Mouse (Mus musculus): ENCODE measurements around the gene Zfp644.

Zfp644 gene

DNA sequence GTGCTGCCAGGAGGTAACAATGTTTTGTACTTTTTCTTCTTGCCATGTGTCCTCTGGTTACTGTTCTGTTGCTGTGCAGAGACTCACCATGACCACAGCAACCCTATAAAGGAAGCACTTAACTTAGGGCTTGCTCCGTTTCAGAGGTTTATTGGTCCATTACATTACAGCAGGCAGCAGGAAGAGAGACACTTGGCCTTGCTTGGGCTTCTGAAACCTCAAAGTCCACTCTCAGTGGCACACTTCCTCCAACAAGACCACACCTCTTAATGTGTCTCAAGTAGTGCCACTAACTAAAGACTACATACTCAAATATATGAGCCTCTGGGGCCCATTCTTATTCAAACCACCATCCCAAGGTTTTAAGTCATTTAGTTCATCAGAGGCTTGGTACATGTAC, 36.2 kb downstream of the Zfp644 start:
- DNase-seq (ENCODE audit: low read depth), result no peak

DNA sequence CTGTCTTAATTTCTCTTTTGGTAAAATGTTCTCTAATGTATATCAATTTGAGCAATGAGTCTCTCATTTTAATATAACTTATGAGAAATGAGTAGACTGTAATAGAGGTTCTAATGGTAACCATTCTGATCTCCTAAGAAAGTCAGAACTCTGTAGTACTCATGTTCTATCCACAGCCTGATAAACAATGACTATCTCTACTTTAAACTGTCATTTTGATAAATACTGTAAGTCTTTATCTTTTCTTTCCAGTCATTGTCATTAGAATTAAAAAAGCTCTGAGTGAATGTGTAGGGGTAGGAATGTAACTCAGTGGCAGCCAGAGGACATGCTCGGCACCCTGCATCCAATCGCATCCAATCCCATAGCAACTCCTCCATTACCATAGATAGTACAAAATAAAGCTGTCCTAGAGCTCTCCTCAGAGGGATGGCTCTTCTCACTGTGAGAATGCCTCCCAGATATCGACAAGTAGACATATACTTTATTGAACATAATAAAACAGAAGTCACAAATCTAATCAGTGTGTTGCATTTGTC, 44.2 kb downstream of the Zfp644 start:
- DNase-seq (ENCODE audit: low read depth), result no peak

DNA sequence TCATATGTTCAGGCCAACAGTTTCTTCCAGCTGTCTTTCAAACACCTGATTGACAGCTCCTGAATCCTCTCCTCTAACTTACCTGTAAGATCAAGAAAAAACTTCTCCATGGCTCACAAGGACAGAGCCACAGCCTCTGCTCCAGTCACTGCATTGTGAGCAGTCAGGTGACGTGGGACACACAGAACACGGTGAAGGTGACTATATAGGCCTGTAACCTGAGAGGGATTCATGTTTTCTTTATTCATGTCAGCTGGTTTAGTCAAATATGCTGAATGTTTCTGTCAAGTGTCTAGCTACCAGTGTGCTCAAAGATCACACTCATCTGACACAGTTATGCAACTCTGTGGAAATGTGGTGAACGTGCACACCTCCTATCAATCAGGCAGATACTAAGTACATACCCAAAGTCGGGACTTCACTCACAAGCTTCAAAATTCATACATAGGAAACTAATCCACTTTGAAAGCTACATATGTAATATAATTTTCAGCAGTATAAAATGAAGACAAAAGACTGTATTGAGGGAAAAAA, 44.8 kb downstream of the Zfp644 start:
- no peak for DNase-seq (ENCODE audit: low read depth)

DNA sequence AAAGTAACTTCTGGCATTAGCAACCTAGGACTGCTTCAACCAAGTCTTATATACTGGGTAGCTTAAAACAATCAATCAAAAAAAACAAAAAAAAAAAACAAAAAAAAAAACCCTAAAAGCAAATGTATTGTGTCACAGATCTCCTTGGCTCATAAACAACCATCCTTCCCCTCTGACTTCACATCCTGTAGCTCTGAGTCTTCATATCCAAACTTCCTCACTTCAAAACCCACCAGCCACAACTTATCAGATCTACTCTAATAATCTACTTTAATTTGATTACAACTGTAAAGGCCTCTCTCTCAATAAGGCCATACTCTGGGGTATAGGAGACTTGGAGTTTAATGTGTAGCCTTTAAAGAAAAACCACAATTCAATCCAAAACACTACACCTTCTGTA, 47.1 kb downstream of the Zfp644 start:
- DNase-seq (ENCODE audit: low read depth), result no peak

DNA sequence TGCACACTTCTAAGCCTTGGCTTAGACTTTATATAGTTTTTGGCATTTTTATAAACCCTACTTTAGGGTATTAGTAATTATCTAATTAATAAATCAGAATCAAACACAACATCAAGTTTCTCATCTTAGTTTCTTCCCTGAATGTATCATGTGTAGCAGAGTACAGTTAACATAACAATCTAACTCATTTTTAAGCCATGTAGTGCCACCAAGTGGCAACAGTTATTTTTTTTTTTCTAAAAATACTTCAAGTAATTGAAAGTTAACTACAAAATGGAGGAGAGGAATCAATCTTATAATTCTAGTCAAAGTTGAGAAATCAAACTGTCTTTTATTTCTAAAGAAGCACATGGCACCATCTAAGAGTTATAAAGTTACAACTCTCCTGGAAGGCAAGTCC, 47.6 kb downstream of the Zfp644 start:
- no peak for DNase-seq (ENCODE audit: low read depth)

DNA sequence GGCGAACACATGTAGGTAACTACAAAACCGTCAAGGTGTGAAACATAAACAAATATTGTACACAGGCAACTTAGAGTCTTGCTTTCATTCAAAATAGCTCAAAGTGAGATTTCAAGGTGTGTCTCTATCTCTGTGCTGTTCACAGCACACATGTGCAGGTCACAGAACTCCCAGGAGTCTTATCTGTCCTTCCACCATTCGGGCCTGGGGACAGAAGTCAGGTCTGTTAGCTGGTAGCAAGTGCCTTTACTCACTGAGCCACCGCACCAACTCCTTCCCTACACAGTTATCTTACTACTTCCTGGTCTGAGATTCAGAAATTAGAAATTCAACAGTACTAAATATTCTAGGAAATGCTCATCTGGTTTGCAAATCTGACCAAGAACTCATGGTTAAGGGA, 53.7 kb downstream of the Zfp644 start:
- DNase-seq (ENCODE audit: low read depth), result no peak

DNA sequence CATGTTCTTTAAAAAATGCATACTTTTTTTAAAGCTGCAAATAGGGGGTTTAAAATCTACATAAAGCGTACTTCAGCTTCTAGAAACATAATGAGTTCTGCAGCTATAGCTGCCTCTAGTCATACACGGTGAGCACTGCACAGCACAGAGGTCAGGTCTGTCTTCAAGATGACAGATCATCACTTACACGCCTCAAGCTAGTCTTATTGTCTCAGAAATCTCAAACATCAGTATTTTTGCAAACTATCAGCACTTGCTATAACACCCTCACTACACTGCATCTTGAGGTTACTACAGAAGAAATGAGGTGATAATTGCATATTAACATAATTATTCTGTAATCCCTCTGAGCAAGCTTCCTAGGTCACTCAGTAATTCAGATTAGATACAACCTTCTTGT, 55.2 kb downstream of the Zfp644 start:
- DNase-seq (ENCODE audit: low read depth), result no peak

DNA sequence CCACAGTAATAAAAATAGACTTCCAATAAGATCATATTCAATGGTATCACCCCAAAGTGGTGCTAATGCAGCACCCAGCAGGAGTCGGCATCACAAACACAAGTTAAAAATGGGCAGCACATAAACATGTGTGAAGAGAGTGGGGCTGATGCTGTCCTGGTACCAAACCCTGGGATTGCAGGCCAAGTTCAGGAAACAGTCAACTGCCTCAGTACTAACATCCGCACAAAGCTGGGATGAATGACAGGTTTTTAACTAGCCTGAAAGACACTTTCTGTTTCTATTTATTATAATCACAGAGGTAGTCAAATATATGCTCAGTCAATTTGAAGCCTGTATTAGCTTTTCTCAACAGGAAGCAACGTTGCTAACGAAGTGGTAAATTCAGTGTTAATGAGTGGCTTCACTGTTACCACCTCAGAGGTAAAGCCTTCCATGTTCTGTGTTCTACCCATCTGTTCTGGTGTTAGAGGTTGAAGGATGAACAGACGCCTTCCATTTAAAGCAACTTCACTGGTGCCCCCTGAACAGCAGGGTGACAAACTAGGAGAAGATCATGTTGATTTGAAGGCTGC, 56.8 kb downstream of the Zfp644 start:
- no peak for DNase-seq (ENCODE audit: low read depth)

DNA sequence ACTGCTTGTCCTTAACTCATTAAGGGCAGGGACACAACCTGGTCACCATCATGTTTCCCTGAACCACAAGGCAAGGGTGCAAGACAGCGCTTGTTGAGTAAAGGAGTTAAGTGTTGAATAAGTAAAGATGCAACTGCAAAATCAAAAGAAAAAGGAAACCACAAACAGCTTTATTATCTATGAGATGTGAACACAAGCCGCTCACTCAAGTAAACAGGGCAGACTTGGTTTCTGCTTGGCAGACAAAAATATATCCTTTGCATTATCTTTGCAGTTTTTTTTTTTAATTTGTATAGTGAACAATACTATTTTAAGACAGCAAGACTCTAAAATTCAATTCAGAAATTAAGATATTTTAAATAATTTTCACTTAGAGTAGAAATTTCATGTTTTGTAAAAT, 57.5 kb downstream of the Zfp644 start:
- DNase-seq (ENCODE audit: low read depth), result no peak

DNA sequence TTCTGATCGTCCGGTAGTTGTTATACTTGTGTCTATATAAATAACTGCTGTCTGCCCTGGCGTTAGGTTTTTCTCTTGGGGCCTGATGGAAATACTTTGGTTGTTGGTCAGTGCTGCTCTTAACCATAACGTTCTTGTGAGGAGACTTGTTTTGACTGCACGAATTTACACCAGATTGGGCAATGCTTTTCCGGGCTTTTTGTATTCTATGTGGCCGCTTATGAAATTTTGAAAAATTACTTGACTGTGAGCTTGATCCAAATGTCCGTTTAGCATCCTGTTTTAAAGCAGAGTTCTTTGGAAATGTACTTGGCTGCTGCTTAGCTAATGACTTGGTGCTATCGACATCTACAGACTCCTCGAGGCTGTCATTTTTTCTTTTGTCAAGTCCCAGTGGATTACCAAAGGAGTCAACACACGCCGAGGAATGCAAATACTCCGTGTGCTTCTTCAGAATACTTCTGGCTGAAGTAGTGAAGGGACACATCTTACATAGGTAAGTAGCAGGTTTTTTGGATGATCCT, 60.6 kb downstream of the Zfp644 start:
- no peak for DNase-seq (ENCODE audit: low read depth)

DNA sequence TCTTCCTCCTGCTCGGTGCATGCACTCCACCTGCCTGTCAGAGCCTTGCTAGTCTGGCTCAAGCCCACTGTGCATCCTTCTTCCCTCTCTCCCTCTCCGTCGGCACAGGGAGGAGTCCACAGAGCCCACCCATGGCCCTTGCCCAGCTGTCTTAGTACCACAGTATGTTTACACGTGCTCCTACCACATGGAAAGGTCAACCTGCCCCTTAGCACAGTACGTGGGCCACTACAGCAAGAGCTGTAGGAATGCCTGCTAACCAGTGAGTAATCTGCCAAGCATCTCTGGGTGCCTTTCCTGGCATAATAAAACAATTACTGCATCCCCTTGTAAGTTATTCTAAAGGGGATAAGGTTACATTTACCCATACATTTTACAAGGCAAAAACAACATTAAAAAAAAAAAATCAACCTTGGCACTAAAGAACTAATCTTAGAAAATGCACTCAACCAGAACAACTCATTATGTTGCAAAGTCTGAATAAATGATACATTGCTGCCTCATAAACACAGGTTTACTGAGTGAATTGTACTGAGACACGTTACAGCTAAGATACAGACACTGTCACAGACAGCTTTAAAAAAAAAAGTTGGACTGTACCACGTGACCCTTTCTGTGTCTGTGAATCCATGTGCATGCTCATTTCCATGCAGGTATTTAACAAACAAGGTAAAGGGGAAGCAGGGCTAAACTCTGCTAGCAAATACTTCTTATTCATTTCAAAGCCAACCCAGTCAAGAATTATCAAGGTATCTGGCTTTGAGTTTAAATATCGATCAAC, 68.5 kb downstream of the Zfp644 start:
- DNase-seq (ENCODE audit: low read depth), result no peak

DNA sequence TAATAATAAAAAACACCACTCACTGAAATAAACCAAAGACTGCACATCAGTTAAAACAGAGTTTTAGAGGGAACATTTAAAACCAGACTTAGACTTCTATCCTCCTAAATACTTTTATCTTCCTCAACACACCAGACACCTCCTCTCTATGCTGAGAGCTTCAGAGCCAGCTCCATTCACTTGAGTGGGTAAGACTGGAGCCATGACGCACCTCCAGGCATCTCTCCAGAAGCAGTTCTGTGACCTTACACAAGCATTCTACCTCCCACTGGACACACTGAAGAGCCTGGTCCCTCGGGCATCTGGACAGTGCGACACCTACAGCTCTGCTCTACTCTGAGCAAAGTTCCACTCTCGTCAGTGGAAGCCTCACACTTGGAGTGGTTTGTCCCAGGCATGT, 73.8 kb downstream of the Zfp644 start:
- no peak for DNase-seq (ENCODE audit: low read depth)

DNA sequence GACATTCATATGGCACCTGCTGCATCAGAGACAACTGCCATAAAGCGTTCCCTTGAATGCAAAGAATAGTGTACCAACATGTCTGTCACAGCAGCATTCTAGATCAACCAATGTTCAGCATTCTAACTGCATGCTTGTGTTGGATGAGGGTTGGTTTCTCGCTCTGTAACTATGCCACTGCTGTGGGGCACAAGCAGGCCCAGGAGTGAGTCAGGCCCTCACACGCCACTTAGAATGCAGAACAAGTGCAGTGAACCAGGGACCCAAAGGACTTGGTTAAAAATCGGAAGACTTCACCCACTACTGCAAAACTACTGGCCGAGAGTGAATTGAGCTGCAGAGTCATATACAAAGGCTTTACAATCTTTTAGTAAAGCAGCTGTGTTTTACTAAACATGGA, 74.9 kb downstream of the Zfp644 start:
- no peak for DNase-seq (ENCODE audit: low read depth)

DNA sequence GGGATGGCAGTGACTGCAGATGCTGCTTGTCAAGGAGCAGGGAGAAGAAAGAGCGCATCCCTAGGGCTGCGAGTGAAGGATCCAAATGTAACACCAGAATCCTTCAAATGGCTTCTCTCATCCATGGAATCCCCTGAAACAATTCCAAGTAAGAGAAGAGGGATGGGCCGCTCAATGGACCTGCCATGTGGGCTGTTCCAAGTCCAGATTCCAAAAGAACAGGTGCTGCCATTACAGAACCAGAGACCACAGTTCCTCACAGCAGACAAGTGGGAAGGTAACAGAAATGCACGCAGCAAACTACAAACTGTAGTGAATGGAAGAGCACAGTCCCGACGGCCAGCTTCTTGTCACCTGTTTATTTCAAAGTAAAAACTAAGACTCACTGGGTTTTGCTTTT, 76.6 kb downstream of the Zfp644 start:
- DNase-seq (ENCODE audit: low read depth), result no peak

DNA sequence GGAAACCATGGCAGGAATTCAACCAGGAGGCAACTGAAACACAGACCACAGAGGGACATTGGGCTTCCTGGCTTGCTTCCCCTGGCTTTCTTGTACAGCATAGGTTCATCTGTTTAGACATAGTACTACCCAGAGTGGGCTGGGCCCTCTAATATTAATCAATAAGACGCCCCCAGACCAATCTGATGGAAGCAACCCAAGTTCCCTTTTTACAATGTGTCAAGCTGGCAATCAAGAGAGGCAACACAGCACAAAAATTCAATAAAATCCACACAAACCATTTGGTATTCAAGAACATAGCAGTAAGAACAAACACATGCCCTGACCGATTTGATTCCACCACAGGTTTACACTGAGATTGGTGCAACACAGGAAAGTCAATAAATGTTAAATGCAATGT, 82.1 kb downstream of the Zfp644 start:
- DNase-seq (ENCODE audit: low read depth), result no peak

DNA sequence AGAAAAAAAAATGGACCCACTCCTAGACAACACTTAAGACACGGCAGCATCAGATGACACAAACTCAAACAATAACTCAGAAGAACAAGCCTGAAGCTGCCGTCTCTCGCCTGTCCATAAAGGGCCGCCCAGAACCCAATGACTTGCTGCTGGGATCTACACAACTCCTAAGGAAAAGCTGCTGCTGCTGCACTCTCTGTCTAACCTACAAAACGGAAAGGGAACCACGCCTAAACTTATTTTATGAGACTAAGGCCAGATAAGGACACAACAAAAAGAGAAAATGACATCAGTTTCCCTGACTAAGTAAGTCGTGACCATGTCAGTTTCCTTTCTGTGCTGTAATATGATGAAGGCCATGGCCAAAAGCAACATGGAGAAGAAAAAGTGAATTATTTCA, 82.5 kb downstream of the Zfp644 start:
- DNase-seq (ENCODE audit: low read depth), result no peak

DNA sequence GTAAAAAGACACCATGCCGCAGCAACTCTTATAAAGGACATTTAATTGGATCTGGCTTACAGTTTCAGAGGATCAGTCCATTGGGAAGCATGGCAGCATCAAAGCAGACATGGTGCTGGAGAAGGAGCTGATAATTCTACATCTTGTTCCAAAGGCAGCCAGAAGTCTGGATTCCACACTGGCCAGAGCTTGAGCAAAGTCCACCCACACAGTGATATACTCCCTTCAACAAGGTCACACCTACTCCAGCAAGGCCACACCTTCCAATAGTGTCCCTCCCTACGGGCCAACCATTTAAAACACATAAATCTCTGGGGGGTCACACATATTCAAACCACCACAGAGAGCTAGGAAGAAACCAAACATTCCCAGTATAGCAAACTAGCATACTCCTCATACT, 84.9 kb downstream of the Zfp644 start:
- DNase-seq (ENCODE audit: low read depth), result no peak

DNA sequence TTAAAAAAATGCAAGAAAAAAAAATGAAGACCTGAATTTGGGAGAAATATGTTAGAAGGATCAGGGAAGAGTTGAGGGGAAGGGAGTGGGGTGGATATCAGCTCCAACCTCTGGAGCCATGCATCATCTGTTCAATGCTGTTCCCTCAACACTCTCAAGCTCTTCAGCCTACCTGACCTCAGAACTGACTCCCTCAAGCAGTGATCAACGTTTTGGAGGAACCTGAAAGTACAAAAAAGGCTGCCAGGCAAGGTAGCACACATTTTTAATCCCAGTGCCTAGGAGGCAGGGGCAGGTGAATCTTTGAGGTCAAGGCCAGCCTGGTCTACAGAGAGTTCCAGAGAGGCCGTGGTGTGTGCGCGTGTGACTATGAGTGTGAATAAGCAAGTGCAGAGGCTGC, 88.3 kb downstream of the Zfp644 start, which contains the start of gene Gm17304:
Gm17304 (plus strand) TSS at position 301 of the 400 bp plus-strand sequence.
- DNase-seq (ENCODE audit: low read depth), result no peak

DNA sequence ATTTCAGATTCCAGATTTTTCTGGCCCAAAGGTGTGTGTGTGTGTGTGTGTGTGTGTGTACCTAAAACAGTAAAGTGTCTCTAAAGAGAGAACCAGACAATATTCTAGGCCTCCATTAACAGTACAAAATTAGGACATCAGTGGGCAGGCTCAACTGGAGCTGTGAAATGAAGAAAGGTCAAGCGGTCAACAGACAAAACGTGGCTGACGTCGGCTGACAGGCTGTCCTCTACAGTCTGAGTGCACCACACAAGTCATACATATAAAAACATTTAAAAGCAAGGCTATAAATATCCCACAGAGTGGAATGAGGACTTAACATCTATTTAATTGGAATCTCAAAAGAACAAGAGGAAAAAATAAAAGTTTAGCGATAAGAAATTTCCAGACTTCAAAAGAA, 90.0 kb downstream of the Zfp644 start:
- DNase-seq (ENCODE audit: low read depth), result no peak

DNA sequence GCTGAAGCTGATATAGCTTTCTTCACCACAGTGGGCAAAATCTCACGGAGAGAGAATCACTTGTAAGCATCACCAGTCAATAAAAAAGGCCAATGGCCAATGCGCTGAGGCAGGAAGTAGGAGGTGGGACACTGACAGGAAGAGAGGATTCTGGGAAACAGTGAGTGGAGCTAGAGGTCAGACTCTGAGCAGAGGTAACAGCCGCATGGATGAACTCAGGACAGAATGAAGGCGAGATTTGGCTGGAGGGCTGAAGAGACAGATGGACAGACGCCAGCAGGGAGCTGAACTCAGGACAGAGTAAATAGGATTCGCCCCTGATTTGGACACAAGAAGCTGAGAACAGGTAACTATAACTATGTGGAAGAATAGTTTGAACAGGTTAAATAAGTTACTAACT, 92.0 kb downstream of the Zfp644 start:
- DNase-seq (ENCODE audit: low read depth), result no peak

DNA sequence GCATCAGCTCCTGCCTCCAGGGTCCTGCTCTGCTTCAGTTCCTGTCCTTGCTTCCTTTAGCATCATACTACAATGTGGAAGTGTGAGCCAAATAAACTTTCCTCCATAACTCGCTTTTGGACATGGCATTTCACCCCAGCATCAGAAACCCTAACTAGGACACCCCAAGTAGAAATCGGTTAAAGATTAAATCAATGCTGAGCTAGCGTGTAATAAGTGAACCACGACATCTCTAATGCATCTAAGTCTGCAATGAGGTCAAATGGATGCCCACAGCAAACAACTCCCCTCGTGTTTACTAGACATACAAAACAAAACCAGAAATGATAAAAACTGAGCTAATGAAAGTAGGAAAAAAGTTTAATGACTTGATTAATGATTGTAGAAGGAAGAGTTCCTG, 92.7 kb downstream of the Zfp644 start:
- no peak for DNase-seq (ENCODE audit: low read depth)

DNA sequence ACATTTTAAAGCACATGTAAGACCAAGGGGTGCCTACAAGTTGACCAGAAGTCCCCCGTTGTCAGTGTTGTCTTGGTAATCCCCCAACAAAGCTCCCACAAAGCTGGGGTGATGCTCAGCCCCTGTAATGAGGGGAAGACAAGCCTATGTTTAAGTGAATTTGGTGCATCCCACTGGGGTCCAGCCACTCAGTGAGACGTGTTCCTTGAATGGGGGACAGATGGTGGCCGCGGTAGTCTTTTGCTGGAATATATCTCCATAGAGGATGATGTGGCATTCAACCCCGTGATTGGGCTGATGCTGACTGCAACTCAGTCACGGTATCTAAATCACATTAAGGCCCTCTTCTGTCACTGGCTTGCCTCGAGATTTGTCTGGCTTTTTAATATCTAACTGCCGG, 97.6 kb downstream of the Zfp644 start:
- DNase-seq (ENCODE audit: low read depth), result no peak

DNA sequence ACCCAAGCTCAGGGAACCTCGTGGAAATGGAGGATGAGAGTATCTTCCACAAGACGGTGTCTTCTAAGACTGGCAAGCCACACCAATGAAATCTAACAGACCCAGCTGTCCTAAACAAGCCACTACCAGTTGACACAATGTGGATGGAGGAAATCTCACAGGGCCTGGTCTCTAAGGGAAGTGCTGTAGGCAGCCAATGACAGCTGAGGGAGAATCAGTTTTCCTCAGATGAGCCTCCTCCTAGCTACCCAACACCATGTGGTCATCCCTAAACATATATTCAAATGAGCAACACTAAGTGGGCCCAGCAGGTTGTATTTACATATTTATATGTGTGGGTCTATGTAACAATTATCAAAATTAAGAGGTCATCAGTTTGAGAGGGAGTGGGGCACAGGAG, 99.6 kb downstream of the Zfp644 start:
- DNase-seq (ENCODE audit: low read depth), result no peak

Data from naive thymus-derived CD4-positive, alpha-beta T cell, adult 2 months (primary cell).